ENCODE assay signal across 8 mouse cellular contexts in genomic region chrX:48284386-48285005, GRCm38 (mm10). TPM values are rescaled to one million over a fixed set of nuclear protein-coding genes. Genes with fewer than 3 reads are reported as not detected.
A peak's percentile ranks its signal among the peaks of the same experiment; 100 is the strongest.
DNase-seq lines count a peak whose midpoint lies in the region; ATAC-seq and TF ChIP-seq lines count a peak whose summit lies in the region.

No protein-coding gene starts in this region.

- ATAC-seq in limb, embryonic 11.5 days (ENCODE audit: insufficient number of reproducible peaks, low FRiP score, low TSS enrichment, low read depth): peak; percentile 86
- ATAC-seq in midbrain, embryonic 12.5 days (ENCODE audit: low FRiP score, low read depth): peak; percentile 85

- WGBS in limb, embryonic 11.5 days: 18% methylated on average over 28 of the region's 37 CpGs
- 24% methylated on average over 25 of the region's 37 CpGs for WGBS in midbrain, embryonic 12.5 days
- 25% methylated on average over 35 of the region's 37 CpGs for WGBS in spleen, adult 2 months

- H3K27me3 ChIP-seq in limb, embryonic 11.5 days (ENCODE audit: control insufficient read depth, insufficient read depth, low read length): peaks cover 6% of the 10 kb centered on the region; the same call in 1 of the 2 replicates
- 0 out of 2 replicates have a peak, but pooled peaks cover 15% of the 10 kb centered on the region for H3K27me3 ChIP-seq in midbrain, embryonic 12.5 days
- H3K27me3 ChIP-seq in spleen, adult 2 months (ENCODE audit: control insufficient read depth, insufficient read depth, low read length): no peaks in the 10 kb centered on the region

- peak; percentile 80 for DNase-seq in layer of hippocampus, adult 11-12 months (ENCODE audit: low spot score)
- no peak for DNase-seq in layer of hippocampus, adult 9-10 months (ENCODE audit: low spot score)
- DNase-seq in embryo, embryonic 9.5 days (ENCODE audit: extremely low spot score): peak; percentile 86
- DNase-seq in gastrocnemius, postnatal 25 days: peak; percentile 90
- DNase-seq in kidney, adult 11 months: peak; percentile 81
- peak; percentile 83 for DNase-seq in limb, embryonic 11.5 days (ENCODE audit: low spot score)
- peak; percentile 73 to 78 for DNase-seq in spleen, adult 2 months (ENCODE audit: low read depth in 1 of 2, low spot score in 2 of 2)

- H3K4me1 ChIP-seq in limb, embryonic 11.5 days (ENCODE audit: control insufficient read depth, insufficient read depth, low read length): no peaks in the 10 kb centered on the region
- H3K4me1 ChIP-seq in midbrain, embryonic 12.5 days: no peaks in the 10 kb centered on the region
- H3K4me1 ChIP-seq in spleen, adult 2 months (ENCODE audit: control insufficient read depth, insufficient read depth, insufficient read length): no peaks in the 10 kb centered on the region

- H3K9me3 ChIP-seq in limb, embryonic 11.5 days (ENCODE audit: control insufficient read depth, low read length): no peaks in the 10 kb centered on the region
- H3K9me3 ChIP-seq in midbrain, embryonic 12.5 days: no peaks in the 10 kb centered on the region

- H3K36me3 ChIP-seq in limb, embryonic 11.5 days (ENCODE audit: control insufficient read depth, insufficient read depth, low read length): peaks cover 2% of the 10 kb centered on the region; the same call in 1 of the 2 replicates
- H3K36me3 ChIP-seq in midbrain, embryonic 12.5 days: peaks cover 9% of the 10 kb centered on the region; the same call in 1 of the 2 replicates
- no peaks in the 10 kb centered on the region for H3K36me3 ChIP-seq in spleen, adult 2 months (ENCODE audit: control insufficient read depth, insufficient read depth, low read length)

- TF ChIP-seq POLR2A in spleen, adult 2 months (IDR thresholded peaks at IDR 0.05; ENCODE audit: low read depth, low read length): no peak

- peak overlapping the region; percentile 79 for H3K27ac ChIP-seq in limb, embryonic 11.5 days (replicated peaks; ENCODE audit: low read depth, low read length)
- H3K27ac ChIP-seq in midbrain, embryonic 12.5 days (replicated peaks): peak overlapping the region; percentile 93
- peak overlapping the region; percentile 98 for H3K27ac ChIP-seq in spleen, adult 2 months (ENCODE audit: insufficient read depth, low read length)

- peak overlapping the region; percentile 48 for H3K9ac ChIP-seq in limb, embryonic 11.5 days (ENCODE audit: low read length)
- peak overlapping the region; percentile 43 for H3K9ac ChIP-seq in midbrain, embryonic 12.5 days (replicated peaks)

- H3K4me2 ChIP-seq in limb, embryonic 11.5 days (ENCODE audit: low read depth, severe bottlenecking): peak overlapping the region; percentile 50
- peak overlapping the region; percentile 53 for H3K4me2 ChIP-seq in midbrain, embryonic 12.5 days (replicated peaks)

- H3K4me3 ChIP-seq in limb, embryonic 11.5 days (ENCODE audit: low read depth, low read length): peak overlapping the region; percentile 40
- peak overlapping the region; percentile 46 for H3K4me3 ChIP-seq in midbrain, embryonic 12.5 days
- peak overlapping the region; percentile 91 for H3K4me3 ChIP-seq in spleen, adult 2 months (ENCODE audit: extremely low read depth, insufficient read depth, insufficient read length)

- TF ChIP-seq CTCF in spleen, adult 2 months (IDR thresholded peaks at IDR 0.05; ENCODE audit: extremely low read depth, insufficient read depth, insufficient read length, insufficient replicate concordance): no peak

RNA-seq across cellular contexts. Expression of gene Utp14a, which starts 27.8 kb away (rescaled TPM):
- 10 to 100 TPM; 11.5 to 12.7 TPM for total RNA-seq in gastrocnemius, postnatal 25 days (2021)
- polyA plus RNA-seq in limb, embryonic 11.5 days (2014; fragmentation: Nextera tagmentation; extraction: Ambion mirVana): 25.4 and 27.3 TPM in 2 replicates
- polyA plus RNA-seq in midbrain, embryonic 12.5 days (2016; fragmentation: Nextera tagmentation; extraction: Ambion mirVana): 18.4 and 22.9 TPM in 2 replicates
- polyA plus RNA-seq in spleen, adult 2 months (2012; rRNA removed): 2.1 and 2.4 TPM in 2 replicates

RNA-seq across cellular contexts. Expression of gene Bcorl1, which starts 56.7 kb away (rescaled TPM):
- total RNA-seq in gastrocnemius, postnatal 25 days (2021): 1 to 10 TPM; 6.4 to 6.8 TPM
- polyA plus RNA-seq in limb, embryonic 11.5 days (2014; fragmentation: Nextera tagmentation; extraction: Ambion mirVana): 5.3 and 5.4 TPM in 2 replicates
- polyA plus RNA-seq in midbrain, embryonic 12.5 days (2016; fragmentation: Nextera tagmentation; extraction: Ambion mirVana): 6.7 and 8.3 TPM in 2 replicates
- polyA plus RNA-seq in spleen, adult 2 months (2012; rRNA removed): 3.1 and 3.4 TPM in 2 replicates

Comparison
In these comparisons a context has a peak if more than half of its experiments do, and no peak if none do; other contexts are left out.
1. H3K4me3 ChIP-seq: peak in every context shown above with its lines; median percentile 91 in spleen, adult 2 months; 46 in midbrain, embryonic 12.5 days; 40 in limb, embryonic 11.5 days.